Mouse (Mus musculus): ENCODE data around the gene Trim9. TPM values are rescaled to one million over a fixed set of nuclear protein-coding genes. Genes with fewer than 3 reads are reported as not detected.

The Trim9 gene
- polyA plus RNA-seq, 1 experiment from 2014 or later: 0.59 TPM

DNA sequence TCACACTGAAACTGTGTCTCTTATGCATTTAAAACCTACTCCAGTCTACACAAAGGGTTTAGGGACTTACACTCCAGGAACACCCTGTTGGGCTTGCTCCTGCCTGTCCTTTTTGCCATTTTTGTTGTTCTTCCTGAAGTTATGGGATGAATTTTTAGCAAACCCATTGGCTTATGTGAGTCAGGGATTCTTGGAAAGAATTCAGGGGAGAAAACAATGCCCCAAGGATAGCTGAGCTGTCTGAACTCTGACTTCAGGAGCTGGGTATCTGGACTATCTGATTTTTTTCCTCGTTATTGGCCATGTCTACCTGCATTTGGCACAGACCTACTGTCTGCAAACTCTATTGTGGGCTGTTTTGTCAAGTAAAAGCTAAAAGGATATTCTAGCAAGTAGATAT, 20.5 kb downstream of the Trim9 start:
- H3K36me3 ChIP-seq (ENCODE audit: insufficient read depth): no peaks in the 10 kb centered on the region
- no peaks in the 10 kb centered on the region for H3K9me3 ChIP-seq (ENCODE audit: low read depth, low read length)
- no peak overlapping the region for H3K9ac ChIP-seq
- H3K4me1 ChIP-seq (ENCODE audit: insufficient read depth): 0 out of 2 replicates have a peak, but pooled peaks cover 4% of the 10 kb centered on the region
- no peak for TF ChIP-seq CTCF (IDR thresholded peaks at IDR 0.05; ENCODE audit: low read depth)
- H3K27me3 ChIP-seq (ENCODE audit: insufficient read depth, low read length): no peaks in the 10 kb centered on the region
- WGBS: 62% methylated on average over 1 of the region's 1 CpGs
- DNase-seq: no peak
- H3K27ac ChIP-seq (ENCODE audit: low read depth): no peak overlapping the region
- no peak overlapping the region for H3K4me3 ChIP-seq (ENCODE audit: low read depth, low read length)
- no peak for ATAC-seq (ENCODE audit: insufficient read depth)
- no peak overlapping the region for H3K4me2 ChIP-seq

DNA sequence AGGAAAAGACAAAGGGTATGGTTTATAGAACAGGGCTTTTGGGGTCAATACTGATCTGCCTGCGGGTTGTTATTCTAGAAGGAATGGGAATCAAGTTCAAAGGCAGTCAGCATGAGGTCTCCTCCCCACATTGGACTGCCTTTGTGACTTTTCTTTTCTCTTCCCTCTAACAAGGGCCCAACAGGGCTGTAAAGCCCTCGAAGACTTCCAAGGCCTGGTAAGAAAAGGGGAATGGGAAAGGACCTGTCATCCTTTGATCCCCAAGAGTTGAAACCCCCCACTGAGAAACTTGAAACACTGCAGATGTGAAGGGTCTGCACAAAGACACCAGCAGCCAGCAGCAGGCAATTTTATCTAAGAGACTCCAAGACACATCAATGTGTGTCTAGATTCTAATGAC, 21.0 kb downstream of the Trim9 start:
- no peak overlapping the region for H3K27ac ChIP-seq (ENCODE audit: low read depth)
- H3K27me3 ChIP-seq (ENCODE audit: insufficient read depth, low read length): no peaks in the 10 kb centered on the region
- no peak overlapping the region for H3K4me3 ChIP-seq (ENCODE audit: low read depth, low read length)
- no peak overlapping the region for H3K4me2 ChIP-seq
- no peak overlapping the region for H3K9ac ChIP-seq
- H3K9me3 ChIP-seq (ENCODE audit: low read depth, low read length): no peaks in the 10 kb centered on the region
- 45% methylated on average over 2 of the region's 2 CpGs for WGBS
- no peaks in the 10 kb centered on the region for H3K36me3 ChIP-seq (ENCODE audit: insufficient read depth)
- DNase-seq (no peak), ATAC-seq (ENCODE audit: insufficient read depth) (no peak)
- no peak for TF ChIP-seq CTCF (IDR thresholded peaks at IDR 0.05; ENCODE audit: low read depth)
- 0 out of 2 replicates have a peak, but pooled peaks cover 4% of the 10 kb centered on the region for H3K4me1 ChIP-seq (ENCODE audit: insufficient read depth)

DNA sequence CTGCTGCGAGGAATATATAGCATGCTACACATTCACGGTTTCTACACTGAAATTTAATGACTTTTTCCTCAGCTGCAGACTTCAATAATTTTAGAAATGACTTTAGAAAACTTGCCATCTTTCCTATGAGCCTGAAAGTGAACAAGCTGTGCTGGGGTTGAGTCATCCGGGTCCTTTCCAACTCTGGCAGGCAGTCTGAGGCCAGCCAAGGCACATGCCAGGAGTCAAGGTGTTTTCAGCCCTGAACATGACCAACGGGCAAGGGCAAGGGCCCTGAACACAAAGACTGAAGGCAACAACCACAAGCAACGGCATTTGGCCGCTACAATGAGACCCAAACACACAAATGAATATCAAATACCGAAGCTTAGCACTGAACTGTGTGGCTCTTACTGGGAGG, 21.6 kb downstream of the Trim9 start:
- Histone ChIP-seq H3K4me3 (ENCODE audit: low read depth, low read length) (no peak overlapping the region), H3K27ac (ENCODE audit: low read depth) (no peak overlapping the region), H3K4me2 (no peak overlapping the region), H3K36me3 (ENCODE audit: insufficient read depth) (no peaks in the 10 kb centered on the region), H3K4me1 (ENCODE audit: insufficient read depth) (0 out of 2 replicates have a peak, but pooled peaks cover 4% of the 10 kb centered on the region), H3K9ac (no peak overlapping the region), H3K27me3 (ENCODE audit: insufficient read depth, low read length) (no peaks in the 10 kb centered on the region), H3K9me3 (ENCODE audit: low read depth, low read length) (no peaks in the 10 kb centered on the region)
- DNase-seq (no peak), ATAC-seq (ENCODE audit: insufficient read depth) (no peak)
- WGBS: 76% methylated on average over 7 of the region's 7 CpGs
- no peak for TF ChIP-seq CTCF (IDR thresholded peaks at IDR 0.05; ENCODE audit: low read depth)

DNA sequence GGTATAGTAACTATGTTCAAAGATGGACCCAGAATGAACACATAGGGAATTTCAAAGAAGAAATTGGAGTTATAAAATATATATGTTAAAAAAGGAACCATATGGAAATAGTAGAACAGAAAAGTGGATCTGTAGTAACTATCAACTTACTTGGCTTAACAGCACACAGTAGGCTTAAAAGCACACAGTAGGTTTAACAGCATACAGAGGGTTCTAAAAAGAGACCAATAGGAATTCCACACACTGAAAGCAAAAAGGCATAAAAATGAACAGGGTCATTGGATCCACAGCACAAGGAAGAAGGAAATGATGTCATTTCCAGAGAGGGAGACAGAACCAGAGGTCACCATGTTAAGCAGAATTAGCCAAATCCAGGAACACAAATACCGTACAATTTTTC, 24.6 kb downstream of the Trim9 start:
- H3K9me3 ChIP-seq (ENCODE audit: low read depth, low read length): no peaks in the 10 kb centered on the region
- H3K4me1 ChIP-seq (ENCODE audit: insufficient read depth): no peaks in the 10 kb centered on the region
- WGBS: 55% methylated on average over 1 of the region's 1 CpGs
- no peaks in the 10 kb centered on the region for H3K27me3 ChIP-seq (ENCODE audit: insufficient read depth, low read length)
- H3K4me2 ChIP-seq: no peak overlapping the region
- H3K9ac ChIP-seq: no peak overlapping the region
- H3K27ac ChIP-seq (ENCODE audit: low read depth): no peak overlapping the region
- ATAC-seq (ENCODE audit: insufficient read depth) (no peak), DNase-seq (no peak)
- no peak overlapping the region for H3K4me3 ChIP-seq (ENCODE audit: low read depth, low read length)
- TF ChIP-seq CTCF (IDR thresholded peaks at IDR 0.05; ENCODE audit: low read depth): no peak
- no peaks in the 10 kb centered on the region for H3K36me3 ChIP-seq (ENCODE audit: insufficient read depth)

DNA sequence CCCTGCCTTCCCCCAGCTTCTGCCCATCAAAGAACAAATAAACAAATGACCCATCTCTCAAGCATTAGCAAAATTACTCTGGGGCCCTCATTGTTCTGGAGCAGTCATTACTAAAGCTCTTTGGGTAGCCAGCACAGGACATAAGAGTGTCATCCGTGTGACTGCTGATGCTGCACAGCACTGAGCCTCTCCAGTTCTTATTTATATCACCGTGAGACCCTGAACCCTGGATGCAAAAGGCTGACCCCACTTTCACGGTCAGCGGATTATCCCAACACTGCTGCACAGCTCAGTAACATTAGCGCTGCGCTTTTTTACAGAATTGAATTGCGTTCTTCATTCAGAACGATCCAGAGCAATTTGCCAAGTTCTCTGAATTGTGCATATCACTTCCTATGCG, 31.3 kb downstream of the Trim9 start:
- Histone ChIP-seq H3K36me3 (ENCODE audit: insufficient read depth) (no peaks in the 10 kb centered on the region), H3K27ac (ENCODE audit: low read depth) (no peak overlapping the region), H3K9me3 (ENCODE audit: low read depth, low read length) (no peaks in the 10 kb centered on the region), H3K4me2 (no peak overlapping the region), H3K4me3 (ENCODE audit: low read depth, low read length) (no peak overlapping the region), H3K4me1 (ENCODE audit: insufficient read depth) (no peaks in the 10 kb centered on the region), H3K9ac (no peak overlapping the region), H3K27me3 (ENCODE audit: insufficient read depth, low read length) (no peaks in the 10 kb centered on the region)
- 69% methylated on average over 9 of the region's 9 CpGs for WGBS
- DNase-seq (no peak), ATAC-seq (ENCODE audit: insufficient read depth) (no peak)
- TF ChIP-seq CTCF (IDR thresholded peaks at IDR 0.05; ENCODE audit: low read depth): no peak

DNA sequence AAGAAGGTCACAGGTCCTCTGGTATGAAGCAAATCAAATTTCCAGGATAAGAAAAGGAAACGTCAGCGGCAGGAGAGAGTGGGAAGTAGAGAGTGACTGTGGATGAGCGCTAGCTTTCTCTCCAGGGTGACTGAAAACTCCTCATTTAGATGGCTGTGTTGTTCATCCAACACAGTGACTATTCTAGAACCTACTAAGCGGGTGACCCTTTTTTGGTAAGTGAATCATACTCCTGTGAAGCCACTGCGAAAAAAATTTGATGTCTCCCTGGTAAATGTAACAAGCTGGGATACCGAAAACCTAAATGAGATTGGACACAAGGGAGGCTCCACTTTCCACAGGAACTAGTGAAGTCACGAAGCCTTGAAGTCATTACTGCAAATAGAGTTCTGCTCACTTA, 39.5 kb downstream of the Trim9 start:
- ATAC-seq (ENCODE audit: insufficient read depth) (no peak), DNase-seq (no peak)
- Histone ChIP-seq H3K36me3 (ENCODE audit: insufficient read depth) (no peaks in the 10 kb centered on the region), H3K27me3 (ENCODE audit: insufficient read depth, low read length) (no peaks in the 10 kb centered on the region), H3K4me3 (ENCODE audit: low read depth, low read length) (no peak overlapping the region), H3K9ac (no peak overlapping the region), H3K4me1 (ENCODE audit: insufficient read depth) (no peaks in the 10 kb centered on the region), H3K27ac (ENCODE audit: low read depth) (no peak overlapping the region), H3K4me2 (no peak overlapping the region), H3K9me3 (ENCODE audit: low read depth, low read length) (no peaks in the 10 kb centered on the region)
- TF ChIP-seq CTCF (IDR thresholded peaks at IDR 0.05; ENCODE audit: low read depth): no peak
- WGBS: 76% methylated on average over 7 of the region's 7 CpGs

DNA sequence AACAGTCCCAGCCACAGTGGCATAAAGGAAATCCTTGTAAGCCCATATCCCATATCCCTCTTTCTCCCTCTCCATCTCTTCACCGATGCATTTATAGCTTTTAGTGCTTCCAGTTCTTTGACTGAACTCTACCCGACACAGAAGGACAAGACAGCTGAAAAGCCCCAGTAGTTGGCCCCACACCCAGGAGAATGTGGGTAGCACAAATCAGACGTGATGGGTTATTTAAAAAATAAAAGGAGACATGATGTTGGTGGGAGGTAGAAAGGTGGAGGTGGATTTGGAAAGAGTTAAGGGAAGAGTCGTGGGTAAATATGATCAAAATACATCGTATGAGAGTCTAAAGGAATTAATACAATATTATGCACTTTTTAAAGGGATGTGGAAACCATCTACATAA, 40.4 kb downstream of the Trim9 start:
- 81% methylated on average over 5 of the region's 5 CpGs for WGBS
- no peak for ATAC-seq (ENCODE audit: insufficient read depth)
- H3K27ac ChIP-seq (ENCODE audit: low read depth): no peak overlapping the region

DNA sequence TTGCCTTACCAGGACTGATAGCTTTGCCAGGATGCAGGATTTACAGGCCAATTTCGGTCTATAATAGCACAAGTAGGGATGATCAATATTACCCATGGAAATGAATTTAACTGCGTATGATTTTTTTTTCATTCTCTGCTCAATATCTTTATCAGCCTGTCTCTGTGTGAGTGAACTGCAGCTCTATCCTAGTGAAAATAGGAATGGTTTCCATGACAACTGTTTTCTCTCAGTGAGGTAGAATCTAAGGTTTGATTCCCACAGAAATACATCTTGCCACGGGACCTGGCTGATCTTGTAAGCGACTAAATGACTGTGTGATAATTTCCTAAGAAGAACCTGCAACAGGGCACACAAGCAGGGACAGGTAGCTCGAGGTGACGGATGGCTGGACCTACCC, 43.4 kb downstream of the Trim9 start:
- TF ChIP-seq CTCF (IDR thresholded peaks at IDR 0.05; ENCODE audit: low read depth): no peak

More for the DNA sequence above, 40.4 kb downstream of the Trim9 start:
- Histone ChIP-seq H3K4me2 (no peak overlapping the region), H3K9ac (no peak overlapping the region), H3K27me3 (ENCODE audit: insufficient read depth, low read length) (no peaks in the 10 kb centered on the region), H3K4me1 (ENCODE audit: insufficient read depth) (no peaks in the 10 kb centered on the region), H3K36me3 (ENCODE audit: insufficient read depth) (no peaks in the 10 kb centered on the region), H3K4me3 (ENCODE audit: low read depth, low read length) (no peak overlapping the region), H3K9me3 (ENCODE audit: low read depth, low read length) (no peaks in the 10 kb centered on the region)
- DNase-seq: no peak
- no peak for TF ChIP-seq CTCF (IDR thresholded peaks at IDR 0.05; ENCODE audit: low read depth)

More for the DNA sequence above, 43.4 kb downstream of the Trim9 start:
- H3K27me3 ChIP-seq (ENCODE audit: insufficient read depth, low read length): no peaks in the 10 kb centered on the region
- H3K27ac ChIP-seq (ENCODE audit: low read depth): no peak overlapping the region
- H3K4me3 ChIP-seq (ENCODE audit: low read depth, low read length): no peak overlapping the region
- no peak overlapping the region for H3K9ac ChIP-seq
- H3K4me1 ChIP-seq (ENCODE audit: insufficient read depth): no peaks in the 10 kb centered on the region
- no peaks in the 10 kb centered on the region for H3K9me3 ChIP-seq (ENCODE audit: low read depth, low read length)
- DNase-seq (no peak), ATAC-seq (ENCODE audit: insufficient read depth) (no peak)
- 76% methylated on average over 6 of the region's 6 CpGs for WGBS
- H3K36me3 ChIP-seq (ENCODE audit: insufficient read depth): no peaks in the 10 kb centered on the region
- no peak overlapping the region for H3K4me2 ChIP-seq
